In the genomic region with DNA sequence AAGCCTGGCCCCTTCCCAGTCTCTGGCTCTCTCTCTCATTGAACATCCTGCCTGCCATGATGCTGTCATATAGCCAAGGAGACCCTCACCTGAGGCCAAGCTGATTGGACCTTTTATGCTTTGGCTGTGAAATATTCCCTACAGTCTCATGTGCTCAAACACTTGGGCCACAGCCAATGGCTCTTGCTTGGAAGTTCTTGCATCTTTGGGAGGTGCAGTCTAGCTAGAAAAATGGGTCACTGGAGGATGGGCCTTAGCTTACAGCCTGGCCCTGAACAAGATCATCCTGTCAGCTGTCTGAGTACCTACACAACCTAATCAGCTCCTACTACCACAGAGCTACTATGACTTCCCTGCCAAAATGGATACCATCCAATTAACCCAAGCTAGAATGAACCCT, we compare ENCODE assay signal across 11 mouse cellular contexts.
"Had no signal": no experiment of that assay in that cellular context is flagged by ENCODE, and none has a peak within 500 bp of the region (broad histone marks: within the 10 kb centered on the region; RNA-seq: fewer than 3 reads in every experiment).

No protein-coding gene starts in this region.

- H3K4me3 ChIP-seq: layer of hippocampus, adult 2 months; limb, embryonic 13.5 days; liver, embryonic 15.5 days; midbrain, embryonic 13.5 days had no signal

- H3K27me3 ChIP-seq: limb, embryonic 13.5 days; liver, embryonic 15.5 days; midbrain, embryonic 13.5 days had no signal

- DNase-seq: kidney, postnatal 4 days; lung, adult 2 months; lung, postnatal 36 days; right cerebral cortex, adult 18-20 months; thymus, postnatal 4 days had no signal

- H3K36me3 ChIP-seq: limb, embryonic 13.5 days; liver, embryonic 15.5 days; midbrain, embryonic 13.5 days had no signal

- H3K4me1 ChIP-seq: limb, embryonic 13.5 days; liver, embryonic 15.5 days; midbrain, embryonic 13.5 days had no signal

- H3K27ac ChIP-seq: kidney, postnatal 0 days; layer of hippocampus, adult 2 months; limb, embryonic 13.5 days; liver, embryonic 15.5 days; midbrain, embryonic 13.5 days; stomach, postnatal 0 days had no signal
